Mouse (Mus musculus): ENCODE measurements at regions not wholly inside any gene's neighbourhood (a gene's known extent, or its start where the extent isn't known, plus 50 kb on each side); places are given as distances from the start of the nearest gene placed in this dataset.

- DNase-seq (ENCODE audit: low read depth, low spot score): no peak
Measured at GRCm38 (mm10) chr10:46329052-46329451, 751.4 kb downstream of the Hace1 start.

GRCm38 (mm10) chr10:46331599-46332283, 754.1 kb downstream of the Hace1 start:
- DNase-seq (ENCODE audit: low read depth, low spot score): no peak

GRCm38 (mm10) chr10:46333231-46333630, 755.6 kb downstream of the Hace1 start:
- DNase-seq (ENCODE audit: low read depth, low spot score): no peak

GRCm38 (mm10) chr10:46345315-46345714, 767.7 kb downstream of the Hace1 start:
- DNase-seq (ENCODE audit: low read depth, low spot score): no peak

- no peak for DNase-seq (ENCODE audit: low read depth, low spot score)
Measured at GRCm38 (mm10) chr10:46349613-46350012, 772.0 kb downstream of the Hace1 start.

GRCm38 (mm10) chr10:46350196-46350595, 772.6 kb downstream of the Hace1 start:
- no peak for DNase-seq (ENCODE audit: low read depth, low spot score)

GRCm38 (mm10) chr10:46356775-46357174, 779.1 kb downstream of the Hace1 start:
- DNase-seq (ENCODE audit: low read depth, low spot score): no peak

GRCm38 (mm10) chr10:46373715-46374475, 796.3 kb downstream of the Hace1 start:
- no peak for DNase-seq (ENCODE audit: low read depth, low spot score)

GRCm38 (mm10) chr10:46374646-46375045, 797.0 kb downstream of the Hace1 start:
- no peak for DNase-seq (ENCODE audit: low read depth, low spot score)

GRCm38 (mm10) chr10:46397089-46397488, 819.5 kb downstream of the Hace1 start:
- DNase-seq (ENCODE audit: low read depth, low spot score): no peak

- no peak for DNase-seq (ENCODE audit: low read depth, low spot score)
Measured at GRCm38 (mm10) chr10:46403883-46404282, 826.3 kb downstream of the Hace1 start.
